Mouse (Mus musculus) C2C12 (cell line): Measurements from ENCODE around the gene Acat3. TPM values are rescaled to one million over a fixed set of nuclear protein-coding genes. Genes with fewer than 3 reads are reported as not detected.

Source experiments
- H3K27me3 ChIP-seq: one replicate; pipeline ENCODE4 v1.6.1; 2011; ENCODE audit not compliant: control insufficient read depth, insufficient read depth, insufficient read length
- H3K36me3 ChIP-seq: one replicate; pipeline ENCODE4 v1.6.1; 2011; ENCODE audit not compliant: control insufficient read depth, insufficient read depth
- H3K4me3 ChIP-seq: one replicate; pipeline ENCODE4 v1.5.1; 2011; ENCODE audit warnings: mild to moderate bottlenecking, control low read depth; ENCODE audit not compliant: poor library complexity, insufficient read depth, severe bottlenecking
- H3K79me2 ChIP-seq: one replicate; pipeline ENCODE4 v1.6.1; 2011; ENCODE audit not compliant: control insufficient read depth, insufficient read depth
- H3K79me3 ChIP-seq: one replicate; pipeline ENCODE4 v1.6.1; 2011; ENCODE audit warnings: low read depth, control low read depth
- H3ac ChIP-seq: one replicate; pipeline ENCODE3; 2011; ENCODE audit warnings: low read depth; ENCODE audit not compliant: control insufficient read depth, insufficient read length
- CEBPB ChIP-seq: IDR thresholded peaks from one replicate; pipeline ENCODE4 v1.6.1; 2011; ENCODE audit warnings: low read depth, mild to moderate bottlenecking, control low read depth, moderate library complexity
- CTCF ChIP-seq: IDR thresholded peaks from one replicate; pipeline ENCODE4 v1.5.1; 2011; ENCODE audit not compliant: control insufficient read depth, insufficient read depth, insufficient read length
- FOSL1 ChIP-seq: IDR thresholded peaks from one replicate; pipeline ENCODE4 v1.8.0; 2011; ENCODE audit warnings: mild to moderate bottlenecking, low read length; ENCODE audit not compliant: poor library complexity, insufficient read depth, severe bottlenecking
- MAX ChIP-seq: IDR thresholded peaks from one replicate; pipeline ENCODE4 v1.6.1; 2011; ENCODE audit warnings: mild to moderate bottlenecking, control low read depth
- MYOD1 ChIP-seq: IDR thresholded peaks from one replicate; pipeline ENCODE4 v1.6.1; 2011; ENCODE audit warnings: low read depth; ENCODE audit not compliant: control insufficient read depth, insufficient read length
- MYOG ChIP-seq: IDR thresholded peaks from one replicate; pipeline ENCODE4 v1.6.1; 2011; ENCODE audit not compliant: control insufficient read depth, insufficient read length; ENCODE audit errors: extremely low read depth
- USF1 ChIP-seq: IDR thresholded peaks from one replicate; pipeline ENCODE4 v1.6.1; 2011; ENCODE audit warnings: low read depth, mild to moderate bottlenecking, control low read depth, moderate library complexity
- polyA plus RNA-seq: library from polyadenylated mRNA; unstranded; fragments of >200 nt; fragmentation: generic; extraction: Trizol; gene quantifications from one replicate; pipeline ENCODE4 v1.2.1, GENCODE M21; 2012; ENCODE audit warnings: missing spikeins

Acat3 gene
- polyA plus RNA-seq, 1 experiment: 0.50 TPM

DNA sequence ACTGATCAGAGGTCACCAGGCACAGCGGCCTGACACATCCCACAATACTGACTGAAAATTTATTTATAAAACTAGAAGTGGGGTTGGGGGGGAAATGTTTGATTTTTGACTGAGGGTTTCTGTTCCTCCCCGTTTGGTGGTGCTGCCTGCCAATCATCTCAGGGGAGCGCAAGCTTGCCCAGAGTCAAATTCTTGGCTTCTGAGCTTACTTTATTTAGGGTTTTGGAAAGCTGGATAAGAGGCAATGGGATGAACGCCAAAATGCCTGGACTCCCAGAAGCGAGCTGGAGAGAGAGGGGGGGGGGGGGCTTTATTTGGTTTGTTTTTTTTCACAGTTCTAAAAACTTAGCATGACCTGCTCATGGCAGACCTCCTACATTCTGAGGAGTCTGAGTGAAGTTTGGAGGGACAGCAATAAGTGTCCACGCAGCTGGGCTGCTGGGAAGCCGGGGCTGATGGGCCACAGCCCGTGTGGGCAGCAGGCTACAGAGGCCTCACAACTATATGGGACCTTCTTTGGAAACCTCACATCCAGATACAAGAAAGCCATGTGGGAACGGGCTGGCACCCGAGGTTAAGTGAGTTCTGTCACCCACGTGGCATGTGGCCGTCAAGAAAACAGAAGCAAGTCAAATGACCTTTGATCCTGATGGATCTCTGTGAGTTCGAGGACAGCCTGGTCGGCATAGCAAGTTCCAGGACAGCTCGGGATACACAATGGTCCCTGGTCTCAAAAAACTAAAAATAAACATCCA is 53.2 kb downstream of the Acat3 start:
- Histone ChIP-seq H3K79me2 (no peaks in the 10 kb centered on the region), H3K36me3 (no peaks in the 10 kb centered on the region)
- no peak for TF ChIP-seq CEBPB

DNA sequence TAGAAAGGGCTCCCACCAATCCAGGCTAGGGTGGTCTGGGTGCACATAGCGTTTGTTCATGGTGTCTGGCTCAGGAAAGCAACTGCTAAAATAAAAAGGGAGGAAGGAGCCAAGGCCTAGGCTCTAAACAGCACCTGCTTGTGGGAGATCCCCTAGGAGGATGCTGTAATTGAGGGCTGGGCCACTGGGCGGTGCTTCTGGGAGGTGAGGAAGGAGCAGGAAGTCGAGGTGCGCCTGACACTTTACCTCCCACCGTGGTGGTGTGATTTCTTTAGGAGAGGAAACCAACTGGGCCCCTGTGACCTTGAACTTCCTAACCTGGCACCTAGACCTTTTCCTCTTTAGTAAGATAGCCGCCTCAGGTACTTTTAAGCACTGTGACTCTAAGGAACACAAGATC is 53.8 kb downstream of the Acat3 start:
- Histone ChIP-seq H3K36me3 (no peaks in the 10 kb centered on the region), H3ac (no peak overlapping the region), H3K4me3 (no peak overlapping the region), H3K27me3 (no peaks in the 10 kb centered on the region), H3K79me3 (no peaks in the 10 kb centered on the region), H3K79me2 (no peaks in the 10 kb centered on the region)
- TF ChIP-seq MYOD1 (no peak), CTCF (no peak), USF1 (no peak), MYOG (no peak), CEBPB (no peak), MAX (no peak), FOSL1 (no peak)

More for the DNA sequence above, 53.2 kb downstream of the Acat3 start:
- Histone ChIP-seq H3K27me3 (no peaks in the 10 kb centered on the region), H3K79me3 (no peaks in the 10 kb centered on the region), H3K4me3 (no peak overlapping the region), H3ac (no peak overlapping the region)

DNA sequence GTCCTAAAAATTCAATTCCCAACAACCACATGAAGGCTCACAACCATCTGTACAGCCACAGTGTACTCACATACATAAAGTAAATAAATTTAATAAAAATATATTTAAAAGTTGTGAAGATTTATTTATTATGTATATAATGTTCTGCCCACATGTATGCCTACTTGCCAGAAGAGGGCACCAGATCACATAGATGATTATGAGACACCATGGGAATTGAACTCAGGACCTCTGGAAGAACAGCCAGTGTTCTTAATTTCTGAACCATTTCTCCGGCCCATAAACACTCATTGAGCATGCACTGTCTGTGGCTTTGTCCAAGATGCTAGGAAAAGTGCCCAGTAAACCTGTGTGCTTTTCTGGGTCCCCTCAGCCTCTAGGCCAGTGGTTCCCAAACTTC is 59.2 kb downstream of the Acat3 start:
- Histone ChIP-seq H3K79me2 (no peaks in the 10 kb centered on the region), H3K36me3 (no peaks in the 10 kb centered on the region), H3K4me3 (no peak overlapping the region), H3K27me3 (peaks cover 15% of the 10 kb centered on the region), H3ac (no peak overlapping the region), H3K79me3 (no peaks in the 10 kb centered on the region)
- TF ChIP-seq MYOD1 (no peak), CEBPB (no peak), CTCF (no peak), MAX (no peak), FOSL1 (no peak), USF1 (no peak), MYOG (no peak)

DNA sequence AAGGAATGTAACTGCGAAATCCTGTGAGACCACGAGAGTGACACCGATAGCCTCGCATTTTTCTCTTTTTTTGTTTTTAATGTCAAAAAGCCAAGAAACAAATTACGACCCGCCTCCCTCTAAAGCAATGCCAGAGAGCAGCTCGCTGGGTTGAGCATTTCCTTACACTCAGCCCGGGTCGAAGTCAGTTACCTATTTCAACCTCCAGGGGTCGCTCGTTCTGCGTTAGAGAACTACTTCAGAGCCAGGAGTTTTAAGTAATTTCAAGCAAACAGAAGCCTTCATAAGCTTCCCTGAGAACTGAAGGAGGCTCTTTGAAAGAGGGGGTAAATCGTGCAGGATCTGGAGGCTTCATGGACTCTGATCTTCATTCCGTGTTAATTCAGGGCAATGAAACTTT is 60.2 kb downstream of the Acat3 start:
- Histone ChIP-seq H3K79me2 (no peaks in the 10 kb centered on the region), H3ac (no peak overlapping the region), H3K36me3 (no peaks in the 10 kb centered on the region), H3K79me3 (no peaks in the 10 kb centered on the region), H3K27me3 (peaks cover 15% of the 10 kb centered on the region), H3K4me3 (no peak overlapping the region)
- TF ChIP-seq MAX (no peak), CTCF (peak; percentile 28)

DNA sequence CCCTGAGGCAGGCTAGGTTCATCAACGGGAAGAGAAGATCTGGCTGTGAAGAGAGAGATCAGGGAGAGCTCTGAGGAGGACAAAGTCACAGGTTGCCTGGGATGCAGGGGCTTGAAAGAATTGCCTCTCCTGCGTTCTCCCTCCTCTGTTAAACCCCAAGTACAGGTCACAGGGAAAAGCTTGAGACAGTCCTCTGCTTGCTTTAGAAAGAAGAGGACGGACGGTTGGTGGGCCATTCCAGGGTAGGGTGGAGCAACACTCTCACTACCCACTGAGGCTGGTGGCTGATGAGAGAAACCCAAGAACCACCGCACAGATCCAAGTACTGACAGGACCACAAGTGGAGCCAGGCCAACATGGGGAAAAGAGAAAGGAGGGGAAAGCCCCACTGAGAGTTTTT is 64.7 kb downstream of the Acat3 start, which contains the start of gene Mrgprh:
TSS of gene Mrgprh (plus strand) at position 301 of the 400 bp plus-strand sequence.
- no peak within 1 kb of the TSS for H3K4me3 ChIP-seq
- H3K27me3 ChIP-seq: peaks cover 33% of the 10 kb centered on the region
- no peak within 1 kb of the TSS for H3ac ChIP-seq

More for the DNA sequence above, 64.7 kb downstream of the Acat3 start, which contains the start of gene Mrgprh:
- TF ChIP-seq FOSL1: no peak
- TF ChIP-seq MYOD1: no peak
- TF ChIP-seq MAX: no peak
- TF ChIP-seq USF1: no peak
- TF ChIP-seq MYOG: no peak
- TF ChIP-seq CEBPB: no peak
- no peak for TF ChIP-seq CTCF
- H3K79me2 ChIP-seq: no peaks in the 10 kb centered on the region
- H3K36me3 ChIP-seq: no peaks in the 10 kb centered on the region
- H3K79me3 ChIP-seq: no peaks in the 10 kb centered on the region

Other genes starting within 250 kb of the Acat3 start
- 2.3 TPM for gene Igf2r, start 170.9 kb downstream of the Acat3 start, polyA plus RNA-seq
- not detected for gene Mas1, start 72.5 kb downstream of the Acat3 start, polyA plus RNA-seq
- not detected for gene Mrgprh, start 64.6 kb downstream of the Acat3 start, polyA plus RNA-seq
- 0.28 TPM for gene Pnldc1, start 30.4 kb downstream of the Acat3 start, polyA plus RNA-seq
- 266 TPM for gene Tcp1, start 24.9 kb downstream of the Acat3 start, polyA plus RNA-seq
- gene Mrpl18, start 24.3 kb downstream of the Acat3 start, polyA plus RNA-seq: 123 TPM
- gene Acat2, start 20.1 kb upstream of the Acat3 start, polyA plus RNA-seq: 90.7 TPM
- gene Wtap, start 53.6 kb upstream of the Acat3 start, polyA plus RNA-seq: 25.7 TPM
- gene Sod2, start 66.2 kb upstream of the Acat3 start, polyA plus RNA-seq: 107 TPM
- gene Gpr31b, start 111.7 kb upstream of the Acat3 start, polyA plus RNA-seq: not detected
- gene Tcp10b, start 120.5 kb upstream of the Acat3 start, polyA plus RNA-seq: not detected
- gene Unc93a, start 191.2 kb upstream of the Acat3 start, polyA plus RNA-seq: not detected